Mouse (Mus musculus) spleen, adult 2 months (tissue): ENCODE measurements around the gene Pla2g1b.

Experiments
- CTCF ChIP-seq: fragments of 200-500 bp; IDR thresholded peaks from 2 replicates; pipeline ENCODE4 v1.5.1; 2011; ENCODE audit warnings: mild to moderate bottlenecking, inconsistent platforms; ENCODE audit not compliant: insufficient read depth, insufficient read length, insufficient replicate concordance; ENCODE audit errors: extremely low read depth
- POLR2A ChIP-seq: fragments of 200-500 bp; IDR thresholded peaks from 2 replicates; pipeline ENCODE4 v1.6.1; 2011; ENCODE audit warnings: low read depth, low read length, inconsistent platforms

DNA sequence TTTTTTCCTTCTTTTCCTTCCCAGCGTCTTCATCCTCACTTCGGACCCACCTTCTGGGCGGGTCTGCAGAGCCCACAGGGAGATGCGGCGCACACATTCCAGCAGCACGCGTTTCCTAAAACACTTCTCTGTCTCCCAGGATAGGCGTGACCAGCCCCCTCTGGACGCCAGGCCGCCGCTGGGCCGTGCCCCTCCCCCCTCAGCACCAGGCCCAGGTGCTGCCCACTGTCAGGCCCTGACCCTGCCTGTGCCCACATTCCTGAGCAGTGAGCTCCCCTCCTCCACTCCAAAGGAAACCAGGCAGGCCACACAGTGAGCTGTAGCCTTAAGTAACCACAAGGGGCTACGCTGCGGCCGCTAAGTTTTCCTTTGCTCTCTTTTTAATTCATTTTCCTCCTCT is 57.9 kb downstream of the Pla2g1b start:
- no peak for TF ChIP-seq CTCF
- no peak for TF ChIP-seq POLR2A
